ENCODE assay signal across 32 mouse cellular contexts in the genomic region with DNA sequence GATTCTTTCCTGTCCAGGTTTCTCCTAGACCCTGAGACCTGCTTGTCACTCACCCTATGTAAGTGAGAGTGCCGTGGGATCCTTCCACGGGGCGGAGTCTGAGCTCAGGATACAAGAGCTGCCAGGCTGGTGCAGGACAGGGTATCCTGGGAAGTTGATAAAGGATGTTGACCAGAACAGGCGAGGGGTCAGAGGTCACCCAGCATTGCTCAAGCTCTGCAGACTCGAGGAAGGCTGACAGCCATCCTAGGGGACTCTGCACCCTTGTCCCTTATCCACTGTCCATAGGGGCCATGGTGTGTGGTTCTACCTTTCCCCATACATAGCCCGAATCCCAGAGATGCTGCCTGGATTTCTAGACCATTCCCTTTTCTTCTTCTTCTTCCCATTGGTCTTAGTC. TPM values are rescaled to one million over a fixed set of nuclear protein-coding genes. Genes with fewer than 3 reads are reported as not detected.
A peak's percentile ranks its signal among the peaks of the same experiment; 100 is the strongest.
DNase-seq lines count a peak whose midpoint lies in the region; ATAC-seq and TF ChIP-seq lines count a peak whose summit lies in the region.
"Had no signal": no experiment of that assay in that cellular context is flagged by ENCODE, and none has a peak within 500 bp of the region (broad histone marks: within the 10 kb centered on the region; RNA-seq: fewer than 3 reads in every experiment).

No protein-coding gene starts in this region.

- H3K4me3 ChIP-seq in liver, embryonic 12.5 days: no peak overlapping the region
- H3K4me3 ChIP-seq in liver, embryonic 11.5 days (ENCODE audit: low read depth, low read length): no peak overlapping the region
- peak overlapping the region; percentile 32; the same call in 1 of the 2 replicates for H3K4me3 ChIP-seq in E14TG2a.4 (replicated peaks; ENCODE audit: low read length)
- H3K4me3 ChIP-seq in liver, embryonic 16.5 days (ENCODE audit: low read depth, low read length): no peak overlapping the region
- no peak overlapping the region for H3K4me3 ChIP-seq in heart, adult 2 months
- H3K4me3 ChIP-seq: embryonic facial prominence, embryonic 10.5 days; embryonic facial prominence, embryonic 13.5 days; erythroblast, embryonic 14.5 days; forebrain, embryonic 12.5 days; forebrain, embryonic 15.5 days had no signal

- TF ChIP-seq POLR2A in heart, adult 2 months (IDR thresholded peaks at IDR 0.05; ENCODE audit: insufficient read depth, low read depth, low read length): no peak

- intact Hi-C loops in heart, adult 2 months (cut with DNase I): loop anchor here (5.0 kb wide), 1 partner anchor 34 kb away; no protein-coding TSS in a partner anchor

- peak; percentile 46; the same call in 1 of the 2 replicates for ATAC-seq in liver, embryonic 12.5 days
- ATAC-seq in liver, embryonic 11.5 days (replicated peaks; ENCODE audit: low FRiP score): no peak
- peak; percentile 53 for ATAC-seq in liver, embryonic 16.5 days (ENCODE audit: low read depth)
- ATAC-seq: activated CD4-positive, CD25-positive, alpha-beta regulatory T cell, adult 4 months; forebrain, embryonic 15.5 days; hindbrain, postnatal 0 days; inflammation-experienced regulatory T-cells, adult 6 months had no signal

- H3K4me2 ChIP-seq in liver, embryonic 12.5 days: no peak overlapping the region
- H3K4me2 ChIP-seq in liver, embryonic 11.5 days: no peak overlapping the region
- H3K4me2 ChIP-seq in liver, embryonic 16.5 days (ENCODE audit: low read depth, low read length): no peak overlapping the region
- H3K4me2 ChIP-seq: embryonic facial prominence, embryonic 13.5 days; forebrain, embryonic 12.5 days; forebrain, embryonic 15.5 days; heart, embryonic 11.5 days; hindbrain, embryonic 14.5 days had no signal

- peaks cover 16% of the 10 kb centered on the region; the same call in 1 of the 2 replicates for H3K27me3 ChIP-seq in liver, embryonic 12.5 days (replicated peaks)
- no peaks in the 10 kb centered on the region for H3K27me3 ChIP-seq in liver, embryonic 11.5 days (replicated peaks; ENCODE audit: control insufficient read depth, insufficient read depth, low read length)
- 0 out of 2 replicates have a peak, but pooled peaks cover 2% of the 10 kb centered on the region for H3K27me3 ChIP-seq in E14TG2a.4 (ENCODE audit: insufficient read depth, low read length)
- H3K27me3 ChIP-seq in liver, embryonic 16.5 days (ENCODE audit: control insufficient read depth, insufficient read depth, low read depth, low read length): 0 out of 2 replicates have a peak, but pooled peaks cover 3% of the 10 kb centered on the region
- no peaks in the 10 kb centered on the region for H3K27me3 ChIP-seq in heart, adult 2 months (ENCODE audit: control insufficient read depth, insufficient read depth, low read length)
- H3K27me3 ChIP-seq: embryonic facial prominence, embryonic 13.5 days; forebrain, embryonic 12.5 days; forebrain, embryonic 15.5 days had no signal

- 0 out of 2 replicates have a peak, but pooled peaks cover under 1% of the 10 kb centered on the region for H3K36me3 ChIP-seq in liver, embryonic 12.5 days
- no peaks in the 10 kb centered on the region for H3K36me3 ChIP-seq in liver, embryonic 11.5 days (ENCODE audit: control insufficient read depth, insufficient read depth, low read length)
- peaks cover 16% of the 10 kb centered on the region for H3K36me3 ChIP-seq in E14TG2a.4 (ENCODE audit: insufficient read depth, low read length)
- H3K36me3 ChIP-seq in liver, embryonic 16.5 days (ENCODE audit: control insufficient read depth, insufficient read depth): no peaks in the 10 kb centered on the region
- H3K36me3 ChIP-seq in heart, adult 2 months (ENCODE audit: control insufficient read depth, insufficient read depth, low read length): no peaks in the 10 kb centered on the region

- 58% methylated on average over 6 of the region's 6 CpGs for WGBS in liver, embryonic 12.5 days (ENCODE audit: insufficient replicate concordance)
- 52% methylated on average over 6 of the region's 6 CpGs for WGBS in liver, embryonic 11.5 days
- WGBS in liver, embryonic 16.5 days (ENCODE audit: insufficient replicate concordance): 55% methylated on average over 6 of the region's 6 CpGs
- WGBS in heart, adult 2 months: 68% methylated on average over 6 of the region's 6 CpGs

- no peak for TF ChIP-seq CTCF in E14TG2a.4 (conservative IDR thresholded peaks at IDR 0.05; ENCODE audit: low read length)
- no peak for TF ChIP-seq CTCF in heart, adult 2 months (IDR thresholded peaks at IDR 0.05)

- DNase-seq in embryo, embryonic 10 days (ENCODE audit: low spot score): peak; percentile 51
- DNase-seq in embryo, embryonic 11 days: no peak
- DNase-seq in liver, embryonic 11.5 days (ENCODE audit: low spot score): no peak
- no peak for DNase-seq in heart, adult 2 months
- no peak for DNase-seq in adrenal gland, adult 8-10 months
- DNase-seq: adrenal gland, postnatal 10 days; adrenal gland, postnatal 36 days; cerebellum, adult 18-20 months; cerebellum, adult 9-10 months; cerebellum, postnatal 14 days; gastrocnemius, postnatal 10 days; gastrocnemius, postnatal 36 days had no signal

- TF ChIP-seq EP300 in heart, adult 2 months (IDR thresholded peaks at IDR 0.05; ENCODE audit: insufficient read depth, low read depth, low read length): no peak

- H3K27ac ChIP-seq in liver, embryonic 12.5 days: no peak overlapping the region
- no peak overlapping the region; the same call in 1 of the 2 replicates for H3K27ac ChIP-seq in liver, embryonic 11.5 days (ENCODE audit: low read depth, low read length)
- no peak overlapping the region for H3K27ac ChIP-seq in liver, embryonic 16.5 days (ENCODE audit: low read length)
- H3K27ac ChIP-seq in heart, adult 2 months: no peak overlapping the region
- H3K27ac ChIP-seq: embryonic facial prominence, embryonic 10.5 days; embryonic facial prominence, embryonic 13.5 days; forebrain, embryonic 12.5 days; forebrain, embryonic 15.5 days; hindbrain, embryonic 14.5 days; hindbrain, postnatal 0 days had no signal

- no peaks in the 10 kb centered on the region for H3K79me2 ChIP-seq in heart, adult 2 months (replicated peaks; ENCODE audit: control insufficient read depth, insufficient read depth, low read length)

- no peaks in the 10 kb centered on the region for H3K9me3 ChIP-seq in liver, embryonic 12.5 days (replicated peaks)
- H3K9me3 ChIP-seq in liver, embryonic 11.5 days (ENCODE audit: control insufficient read depth, low read length): no peaks in the 10 kb centered on the region
- no peaks in the 10 kb centered on the region for H3K9me3 ChIP-seq in E14TG2a.4 (ENCODE audit: low read length)
- no peaks in the 10 kb centered on the region for H3K9me3 ChIP-seq in liver, embryonic 16.5 days (replicated peaks; ENCODE audit: control insufficient read depth, low read length)
- H3K9me3 ChIP-seq: embryonic facial prominence, embryonic 10.5 days; embryonic facial prominence, embryonic 13.5 days; forebrain, embryonic 12.5 days; forebrain, embryonic 15.5 days had no signal

- H3K4me1 ChIP-seq in liver, embryonic 12.5 days: peaks cover 5% of the 10 kb centered on the region; the same call in 1 of the 2 replicates
- 0 out of 2 replicates have a peak, but pooled peaks cover 3% of the 10 kb centered on the region for H3K4me1 ChIP-seq in liver, embryonic 11.5 days (replicated peaks; ENCODE audit: control insufficient read depth, insufficient read depth, low read length)
- peaks cover 79% of the 10 kb centered on the region for H3K4me1 ChIP-seq in E14TG2a.4 (replicated peaks; ENCODE audit: low read depth, low read length)
- peaks cover under 1% of the 10 kb centered on the region for H3K4me1 ChIP-seq in liver, embryonic 16.5 days (ENCODE audit: control insufficient read depth, low read depth, low read length)
- no peaks in the 10 kb centered on the region for H3K4me1 ChIP-seq in heart, adult 2 months (ENCODE audit: control insufficient read depth, insufficient read depth, low read length)
- H3K4me1 ChIP-seq: forebrain, embryonic 15.5 days had no signal

- no peak overlapping the region for H3K9ac ChIP-seq in liver, embryonic 12.5 days
- no peak overlapping the region for H3K9ac ChIP-seq in liver, embryonic 11.5 days (ENCODE audit: low read depth, low read length)
- H3K9ac ChIP-seq in liver, embryonic 16.5 days (ENCODE audit: low read depth, low read length): no peak overlapping the region
- no peak overlapping the region for H3K9ac ChIP-seq in heart, adult 2 months (ENCODE audit: low read depth, low read length)
- H3K9ac ChIP-seq: embryonic facial prominence, embryonic 13.5 days; forebrain, embryonic 12.5 days; forebrain, embryonic 15.5 days; hindbrain, embryonic 14.5 days had no signal

RNA-seq across cellular contexts. Expression of gene Tff3, which starts 13.4 kb away (rescaled TPM):
- polyA plus RNA-seq in liver, embryonic 12.5 days (2016; fragmentation: Nextera tagmentation; extraction: Ambion mirVana): 2.2 and 2.3 TPM in 2 replicates
- polyA plus RNA-seq in liver, embryonic 11.5 days (2014; fragmentation: Nextera tagmentation; extraction: Ambion mirVana): 2.1 and 2.5 TPM in 2 replicates
- polyA plus RNA-seq in liver, embryonic 16.5 days (2015; fragmentation: Nextera tagmentation; extraction: Ambion mirVana): 144 and 179 TPM in 2 replicates
- not detected for total RNA-seq in heart, adult 2 months (2021)
- 0.39 TPM in 1 of 2 replicates, not detected in the other for polyA plus RNA-seq in heart, adult 2 months (2012; rRNA removed)
- total RNA-seq in adrenal gland, adult 8-10 months (2022): not detected
- total RNA-seq: adrenal gland, postnatal 10 days; adrenal gland, postnatal 36 days; gastrocnemius, adult 18-20 months; gastrocnemius, postnatal 10 days; gastrocnemius, postnatal 36 days; granulocyte monocyte progenitor cell, adult 5-6 weeks; heart, adult 8-10 months; heart, postnatal 25 days; hematopoietic stem cell, adult 5-6 weeks; hindbrain, postnatal 0 days had no signal
- polyA plus RNA-seq: activated CD4-positive, CD25-positive, alpha-beta regulatory T cell, adult 4 months; embryonic facial prominence, embryonic 10.5 days; embryonic facial prominence, embryonic 13.5 days; erythroblast, embryonic 14.5 days; heart, embryonic 11.5 days; heart, embryonic 14.5 days; heart, postnatal 0 days; inflammation-experienced regulatory T-cells, adult 6 months had no signal

RNA-seq across cellular contexts. Expression of gene Tff2, which starts 28.0 kb away (rescaled TPM):
- not detected in 2 replicates for polyA plus RNA-seq in liver, embryonic 12.5 days (2016; fragmentation: Nextera tagmentation; extraction: Ambion mirVana)
- polyA plus RNA-seq in liver, embryonic 11.5 days (2014; fragmentation: Nextera tagmentation; extraction: Ambion mirVana): not detected in 2 replicates
- 0.37 TPM in 1 of 2 replicates, not detected in the other for polyA plus RNA-seq in liver, embryonic 16.5 days (2015; fragmentation: Nextera tagmentation; extraction: Ambion mirVana)
- not detected for total RNA-seq in heart, adult 2 months (2021)
- 2.4 TPM in 1 of 2 replicates, not detected in the other for polyA plus RNA-seq in heart, adult 2 months (2012; rRNA removed)
- not detected for total RNA-seq in adrenal gland, adult 8-10 months (2022)
- total RNA-seq: adrenal gland, postnatal 36 days; gastrocnemius, adult 18-20 months; gastrocnemius, postnatal 10 days; gastrocnemius, postnatal 36 days; granulocyte monocyte progenitor cell, adult 5-6 weeks; heart, adult 8-10 months; heart, postnatal 25 days; hematopoietic stem cell, adult 5-6 weeks; hindbrain, postnatal 0 days had no signal
- polyA plus RNA-seq: activated CD4-positive, CD25-positive, alpha-beta regulatory T cell, adult 4 months; embryonic facial prominence, embryonic 10.5 days; embryonic facial prominence, embryonic 13.5 days; erythroblast, embryonic 14.5 days; forebrain, embryonic 12.5 days; forebrain, embryonic 15.5 days; heart, embryonic 11.5 days; heart, embryonic 14.5 days; heart, postnatal 0 days; hindbrain, embryonic 14.5 days; hindbrain, postnatal 0 days; inflammation-experienced regulatory T-cells, adult 6 months had no signal

RNA-seq across cellular contexts. Expression of gene Tff1, which starts 49.0 kb away (rescaled TPM):
- 0.46 TPM in 1 of 2 replicates, not detected in the other for polyA plus RNA-seq in liver, embryonic 12.5 days (2016; fragmentation: Nextera tagmentation; extraction: Ambion mirVana)
- polyA plus RNA-seq in liver, embryonic 11.5 days (2014; fragmentation: Nextera tagmentation; extraction: Ambion mirVana): not detected in 2 replicates
- polyA plus RNA-seq in liver, embryonic 16.5 days (2015; fragmentation: Nextera tagmentation; extraction: Ambion mirVana): 0.50 TPM in 1 of 2 replicates, not detected in the other
- total RNA-seq in heart, adult 2 months (2021): not detected
- not detected in 2 replicates for polyA plus RNA-seq in heart, adult 2 months (2012; rRNA removed)
- not detected for total RNA-seq in adrenal gland, adult 8-10 months (2022)
- total RNA-seq: adrenal gland, postnatal 10 days; adrenal gland, postnatal 36 days; gastrocnemius, adult 18-20 months; gastrocnemius, postnatal 10 days; gastrocnemius, postnatal 36 days; granulocyte monocyte progenitor cell, adult 5-6 weeks; heart, adult 8-10 months; heart, postnatal 25 days; hematopoietic stem cell, adult 5-6 weeks; hindbrain, postnatal 0 days had no signal
- polyA plus RNA-seq: embryonic facial prominence, embryonic 10.5 days; embryonic facial prominence, embryonic 13.5 days; erythroblast, embryonic 14.5 days; forebrain, embryonic 12.5 days; forebrain, embryonic 15.5 days; heart, embryonic 14.5 days; heart, postnatal 0 days; hindbrain, embryonic 14.5 days; hindbrain, postnatal 0 days had no signal

RNA-seq across cellular contexts. Expression of gene Abcg1, which starts 58.6 kb away (rescaled TPM):
- polyA plus RNA-seq in liver, embryonic 12.5 days (2016; fragmentation: Nextera tagmentation; extraction: Ambion mirVana): 5.4 and 5.5 TPM in 2 replicates
- 6.5 and 6.7 TPM in 2 replicates for polyA plus RNA-seq in liver, embryonic 11.5 days (2014; fragmentation: Nextera tagmentation; extraction: Ambion mirVana)
- polyA plus RNA-seq in liver, embryonic 16.5 days (2015; fragmentation: Nextera tagmentation; extraction: Ambion mirVana): 10.4 and 10.8 TPM in 2 replicates
- 1 to 10 TPM; 7.0 to 7.2 TPM for total RNA-seq in heart, adult 2 months (2021)
- polyA plus RNA-seq in heart, adult 2 months (2012; rRNA removed): 2.9 and 3.0 TPM in 2 replicates
- total RNA-seq in adrenal gland, adult 8-10 months (2022): 10 to 100 TPM; 11.7 to 28.2 (median 16.2) TPM

Comparison
In these comparisons a context has a peak if more than half of its experiments do, and no peak if none do; other contexts are left out.
1. RNA of gene Tff3, which starts 13.4 kb away (polyA plus RNA-seq): 144 to 179 TPM in liver, embryonic 16.5 days; 2.2 to 2.3 TPM in liver, embryonic 12.5 days, 2.1 to 2.5 TPM in liver, embryonic 11.5 days and 0.39 TPM in heart, adult 2 months; every median in the first group is over 10 times any median in the second.